Mouse (Mus musculus) olfactory bulb, adult 2 months (tissue): ENCODE results near the gene Polr2a.

Experiments
- CTCF ChIP-seq: fragments of 200-500 bp; IDR thresholded peaks from 2 replicates; pipeline ENCODE4 v1.5.1; 2012; ENCODE audit warnings: low read depth, mild to moderate bottlenecking, low read length, moderate library complexity; ENCODE audit not compliant: insufficient read depth
- POLR2A ChIP-seq: fragments of 200-500 bp; IDR thresholded peaks from 2 replicates; pipeline ENCODE4 v1.6.1; 2012; ENCODE audit warnings: mild to moderate bottlenecking, low read depth, low read length, moderate library complexity; ENCODE audit not compliant: insufficient read depth

DNA sequence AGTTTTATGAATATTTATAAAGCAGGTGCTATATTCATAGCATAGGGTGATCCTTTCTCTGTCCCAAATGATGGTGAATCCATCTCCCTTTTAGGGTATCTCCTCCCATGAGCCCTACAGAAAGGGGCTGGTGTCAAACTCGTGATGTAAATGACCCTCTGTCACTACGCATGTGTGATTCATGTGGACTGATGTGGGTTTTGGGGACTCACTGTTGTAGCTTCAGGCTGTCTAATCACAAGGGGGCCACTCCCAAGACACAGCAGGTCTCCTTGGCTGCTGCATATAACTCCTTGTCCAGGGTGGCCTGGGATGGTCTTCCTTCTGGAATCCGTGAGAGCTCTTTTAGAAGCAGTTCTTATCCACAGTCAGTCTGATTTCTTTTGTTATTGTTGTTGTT, 48.0 kb downstream of the Polr2a start:
- TF ChIP-seq POLR2A (no peak), CTCF (no peak)
